Mouse (Mus musculus) ES-Bruce4 (cell line): ENCODE measurements at regions not wholly inside any gene's neighbourhood (a gene's known extent, or its start where the extent isn't known, plus 50 kb on each side); places are given as distances from the start of the nearest gene placed in this dataset.

Experiments used
- H3K27ac ChIP-seq: 2 replicates; pipeline ENCODE4 v1.5.1; 2012; ENCODE audit warnings: low read length, inconsistent platforms; ENCODE audit not compliant: insufficient read depth
- H3K27me3 ChIP-seq: 2 replicates; pipeline ENCODE4 v1.6.1; 2012; ENCODE audit warnings: mild to moderate bottlenecking, low read length, inconsistent platforms; ENCODE audit not compliant: control insufficient read depth, poor library complexity, insufficient read depth, severe bottlenecking
- H3K36me3 ChIP-seq: 2 replicates; pipeline ENCODE4 v1.6.1; 2012; ENCODE audit warnings: inconsistent platforms, mild to moderate bottlenecking, low read length, moderate library complexity; ENCODE audit not compliant: control insufficient read depth, poor library complexity, insufficient read depth, severe bottlenecking
- H3K4me1 ChIP-seq: one replicate; pipeline ENCODE4 v1.8.1; 2011; ENCODE audit warnings: low read length; ENCODE audit not compliant: control insufficient read depth, insufficient read depth
- H3K4me3 ChIP-seq: 2 replicates; pipeline ENCODE4 v1.5.1; 2011; ENCODE audit warnings: low read depth, mild to moderate bottlenecking, low read length
- H3K9ac ChIP-seq: 2 replicates; pipeline ENCODE4 v1.6.1; 2012; ENCODE audit warnings: low read depth, mild to moderate bottlenecking, inconsistent platforms; ENCODE audit not compliant: poor library complexity, severe bottlenecking
- H3K9me3 ChIP-seq: replicated peaks from 2 replicates; pipeline ENCODE4 v1.6.1; 2012; ENCODE audit warnings: mild to moderate bottlenecking, low read length, inconsistent platforms; ENCODE audit not compliant: control insufficient read depth, poor library complexity, insufficient read depth, severe bottlenecking
- CTCF ChIP-seq: IDR thresholded peaks from one replicate; pipeline ENCODE4 v1.8.1; 2011; ENCODE audit warnings: low read depth, low read length
- EP300 ChIP-seq: IDR thresholded peaks from 2 replicates; pipeline ENCODE4 v1.6.1; 2011; ENCODE audit warnings: low read depth, low read length; ENCODE audit not compliant: insufficient read depth
- POLR2A ChIP-seq: IDR thresholded peaks from one replicate; pipeline ENCODE4 v1.8.1; 2011; ENCODE audit warnings: low read length; ENCODE audit not compliant: insufficient read depth

- Histone ChIP-seq H3K4me1 (no peaks in the 10 kb centered on the region), H3K9ac (no peak overlapping the region), H3K9me3 (no peaks in the 10 kb centered on the region), H3K4me3 (no peak overlapping the region), H3K36me3 (no peaks in the 10 kb centered on the region), H3K27me3 (no peaks in the 10 kb centered on the region), H3K27ac (no peak overlapping the region)
- no peak for TF ChIP-seq POLR2A
- no peak for TF ChIP-seq CTCF
- no peak for TF ChIP-seq EP300
Measured at GRCm38 (mm10) chr7:40575971-40576370, 322.2 kb upstream of the Vstm2b start.

- H3K27ac ChIP-seq: no peak overlapping the region
- H3K9ac ChIP-seq: no peak overlapping the region
- TF ChIP-seq CTCF (no peak), POLR2A (no peak), EP300 (no peak)
- H3K4me1 ChIP-seq: no peaks in the 10 kb centered on the region
- no peaks in the 10 kb centered on the region for H3K36me3 ChIP-seq
- no peak overlapping the region for H3K4me3 ChIP-seq
- no peaks in the 10 kb centered on the region for H3K9me3 ChIP-seq
- H3K27me3 ChIP-seq: no peaks in the 10 kb centered on the region
Measured at GRCm38 (mm10) chr7:40577365-40577764, 320.8 kb upstream of the Vstm2b start.

GRCm38 (mm10) chr7:40620761-40621160, 277.4 kb upstream of the Vstm2b start:
- Histone ChIP-seq H3K36me3 (no peaks in the 10 kb centered on the region), H3K4me1 (no peaks in the 10 kb centered on the region), H3K4me3 (no peak overlapping the region), H3K9me3 (no peaks in the 10 kb centered on the region), H3K27me3 (no peaks in the 10 kb centered on the region), H3K27ac (no peak overlapping the region), H3K9ac (no peak overlapping the region)
- TF ChIP-seq CTCF (no peak), POLR2A (no peak), EP300 (no peak)

- TF ChIP-seq CTCF (no peak), POLR2A (no peak), EP300 (no peak)
- H3K4me1 ChIP-seq: no peaks in the 10 kb centered on the region
- no peak overlapping the region for H3K4me3 ChIP-seq
- H3K27me3 ChIP-seq: no peaks in the 10 kb centered on the region
- H3K9ac ChIP-seq: no peak overlapping the region
- no peaks in the 10 kb centered on the region for H3K36me3 ChIP-seq
- H3K9me3 ChIP-seq: no peaks in the 10 kb centered on the region
- H3K27ac ChIP-seq: no peak overlapping the region
Measured at GRCm38 (mm10) chr7:40622811-40623210, 275.3 kb upstream of the Vstm2b start.

GRCm38 (mm10) chr7:40623286-40623685, 274.8 kb upstream of the Vstm2b start:
- Histone ChIP-seq H3K27ac (no peak overlapping the region), H3K9ac (no peak overlapping the region)

GRCm38 (mm10) chr7:40636369-40636768, 261.8 kb upstream of the Vstm2b start:
- TF ChIP-seq POLR2A: no peak
- TF ChIP-seq EP300: no peak
- no peak for TF ChIP-seq CTCF

More at GRCm38 (mm10) chr7:40623286-40623685, 274.8 kb upstream of the Vstm2b start:
- H3K4me3 ChIP-seq: no peak overlapping the region
- H3K9me3 ChIP-seq: no peaks in the 10 kb centered on the region
- no peak for TF ChIP-seq POLR2A
- TF ChIP-seq CTCF: no peak
- TF ChIP-seq EP300: no peak
- no peaks in the 10 kb centered on the region for H3K27me3 ChIP-seq
- no peaks in the 10 kb centered on the region for H3K36me3 ChIP-seq
- H3K4me1 ChIP-seq: no peaks in the 10 kb centered on the region

GRCm38 (mm10) chr7:40654982-40655381, 243.1 kb upstream of the Vstm2b start:
- Histone ChIP-seq H3K9me3 (no peaks in the 10 kb centered on the region), H3K27me3 (no peaks in the 10 kb centered on the region; the same call in 1 of the 2 replicates), H3K4me3 (no peak overlapping the region), H3K4me1 (no peaks in the 10 kb centered on the region), H3K36me3 (no peaks in the 10 kb centered on the region), H3K9ac (no peak overlapping the region), H3K27ac (no peak overlapping the region)
- no peak for TF ChIP-seq EP300
- TF ChIP-seq POLR2A: no peak
- no peak for TF ChIP-seq CTCF

More at GRCm38 (mm10) chr7:40636369-40636768, 261.8 kb upstream of the Vstm2b start:
- Histone ChIP-seq H3K4me1 (no peaks in the 10 kb centered on the region), H3K9ac (no peak overlapping the region), H3K27me3 (no peaks in the 10 kb centered on the region), H3K27ac (no peak overlapping the region), H3K36me3 (no peaks in the 10 kb centered on the region), H3K9me3 (no peaks in the 10 kb centered on the region), H3K4me3 (no peak overlapping the region)
